Mouse (Mus musculus): ENCODE results near the gene Bst1. TPM values are rescaled to one million over a fixed set of nuclear protein-coding genes. Genes with fewer than 3 reads are reported as not detected.

The Bst1 gene
- total and polyA plus RNA-seq, 3 experiments = 1.1 TPM; not detected in 2

DNA sequence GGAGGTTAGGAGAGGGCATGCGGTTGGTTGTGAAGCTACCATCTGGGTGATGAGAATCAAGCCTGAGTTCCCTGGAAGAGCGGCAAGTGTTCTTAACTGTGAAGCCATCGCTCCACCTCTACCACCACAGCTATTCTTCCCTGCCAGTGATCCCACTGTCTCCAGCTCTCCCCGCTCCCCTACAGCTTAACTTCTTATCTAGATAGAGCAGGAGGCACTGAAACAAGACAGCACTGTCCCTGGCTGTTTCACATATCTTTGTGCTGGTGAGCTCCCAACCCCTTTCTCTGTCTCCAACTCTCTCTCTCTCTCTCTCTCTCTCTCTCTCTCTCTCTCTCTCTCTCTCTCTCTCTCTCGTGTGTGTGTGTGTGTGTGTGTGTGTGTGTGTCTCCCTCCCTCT, 26.3 kb upstream of the Bst1 start:
- Histone ChIP-seq H3K4me1 (ENCODE audit: insufficient read depth, low read depth, low read length) (peaks cover 3% of the 10 kb centered on the region), H3K4me3 (ENCODE audit: low read depth, low read length) (no peak overlapping the region), H3K9me3 (replicated peaks) (no peaks in the 10 kb centered on the region), H3K36me3 (replicated peaks) (no peaks in the 10 kb centered on the region), H3K27me3 (ENCODE audit: insufficient read depth, low read length) (peaks cover 15% of the 10 kb centered on the region)
- TF ChIP-seq TAL1 (conservative IDR thresholded peaks at IDR 0.05; ENCODE audit: low read depth, low read length) = no peak
- TF ChIP-seq GATA2 (IDR thresholded peaks at IDR 0.05; ENCODE audit: borderline replicate concordance, low read depth, low read length) = no peak
- TF ChIP-seq CTCF (IDR thresholded peaks at IDR 0.05; ENCODE audit: low read depth, low read length) = no peak
- DNase-seq (ENCODE audit: low spot score) (no peak), ATAC-seq (ENCODE audit: extremely low read depth, insufficient number of reproducible peaks, low FRiP score, poor library complexity, severe bottlenecking) (peak; percentile 60)

DNA sequence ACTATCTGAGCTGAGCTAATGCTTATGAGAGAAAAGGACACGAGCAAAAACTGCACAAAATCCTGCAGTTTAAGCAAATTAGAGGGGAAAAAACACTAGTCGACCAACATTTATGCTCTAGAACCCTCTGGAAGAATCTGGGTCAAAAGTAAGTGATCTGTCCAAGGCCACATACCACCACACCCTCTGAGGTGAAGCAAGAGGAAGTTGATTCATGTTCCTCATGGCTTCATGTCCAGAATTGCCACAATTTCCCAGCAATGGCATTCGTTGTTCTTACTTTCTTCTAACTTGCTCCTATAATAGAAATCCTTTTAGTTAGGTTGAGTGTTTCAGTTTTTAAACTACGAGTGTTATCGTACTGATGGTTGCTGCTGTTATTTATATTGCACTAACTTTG, 19.2 kb upstream of the Bst1 start:
- H3K4me1 ChIP-seq (ENCODE audit: insufficient read depth, low read depth, low read length) = peaks cover 8% of the 10 kb centered on the region
- no peaks in the 10 kb centered on the region for H3K36me3 ChIP-seq (replicated peaks)
- H3K27me3 ChIP-seq (ENCODE audit: insufficient read depth, low read length) = peaks cover 2% of the 10 kb centered on the region; the same call in 1 of the 2 replicates
- H3K9me3 ChIP-seq (replicated peaks) = no peaks in the 10 kb centered on the region
- ATAC-seq (ENCODE audit: extremely low read depth, insufficient number of reproducible peaks, low FRiP score, poor library complexity, severe bottlenecking) (no peak; the same call in 1 of the 2 replicates), DNase-seq (ENCODE audit: low spot score) (no peak)
- H3K4me3 ChIP-seq (ENCODE audit: low read depth, low read length) = no peak overlapping the region
- TF ChIP-seq TAL1 (conservative IDR thresholded peaks at IDR 0.05; ENCODE audit: low read depth, low read length) = no peak
- TF ChIP-seq CTCF (IDR thresholded peaks at IDR 0.05; ENCODE audit: low read depth, low read length) = no peak
- TF ChIP-seq GATA2 (IDR thresholded peaks at IDR 0.05; ENCODE audit: borderline replicate concordance, low read depth, low read length) = no peak

- Histone ChIP-seq H3K9me3 (replicated peaks) (no peaks in the 10 kb centered on the region), H3K36me3 (replicated peaks) (no peaks in the 10 kb centered on the region), H3K27me3 (ENCODE audit: insufficient read depth, low read length) (peaks cover 2% of the 10 kb centered on the region; the same call in 1 of the 2 replicates), H3K4me3 (ENCODE audit: low read depth, low read length) (no peak overlapping the region), H3K4me1 (ENCODE audit: insufficient read depth, low read depth, low read length) (peaks cover 8% of the 10 kb centered on the region)
- TF ChIP-seq TAL1 (conservative IDR thresholded peaks at IDR 0.05; ENCODE audit: low read depth, low read length) = no peak
- no peak for TF ChIP-seq GATA2 (IDR thresholded peaks at IDR 0.05; ENCODE audit: borderline replicate concordance, low read depth, low read length)
- no peak for TF ChIP-seq POLR2AphosphoS5 (IDR thresholded peaks at IDR 0.05; ENCODE audit: insufficient replicate concordance, low read depth, low read length)
- no peak for TF ChIP-seq GATA1 (IDR thresholded peaks at IDR 0.05; ENCODE audit: borderline replicate concordance, low read length)
- no peak for TF ChIP-seq CTCF (IDR thresholded peaks at IDR 0.05; ENCODE audit: low read depth, low read length)
- ATAC-seq (ENCODE audit: extremely low read depth, insufficient number of reproducible peaks, low FRiP score, poor library complexity, severe bottlenecking) (no peak), DNase-seq (ENCODE audit: low spot score) (no peak)
Measured at GRCm38 (mm10) chr5:43800700-43801099, 18.0 kb upstream of the Bst1 start.

DNA sequence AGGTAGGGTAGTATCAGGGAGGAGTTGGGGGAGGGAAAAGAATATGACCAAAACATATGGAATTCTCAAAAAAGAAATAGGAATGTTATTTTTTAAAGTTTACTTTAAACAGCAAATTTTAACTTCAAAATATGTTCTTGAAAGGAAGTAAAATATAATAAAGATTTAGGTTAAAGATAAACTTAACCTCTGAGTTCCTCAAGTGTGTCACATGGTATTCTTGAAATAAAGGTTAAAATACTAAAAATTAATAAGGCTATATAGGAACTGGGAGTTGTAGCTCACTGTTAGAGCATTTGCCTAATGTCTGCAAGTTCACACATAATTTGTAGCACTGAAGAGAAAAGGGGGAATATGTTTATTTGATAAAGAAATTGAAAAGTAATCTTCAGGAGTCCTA, 17.4 kb upstream of the Bst1 start:
- Histone ChIP-seq H3K4me3 (ENCODE audit: low read depth, low read length) (no peak overlapping the region), H3K36me3 (replicated peaks) (no peaks in the 10 kb centered on the region), H3K27me3 (ENCODE audit: insufficient read depth, low read length) (peaks cover 2% of the 10 kb centered on the region; the same call in 1 of the 2 replicates), H3K4me1 (ENCODE audit: insufficient read depth, low read depth, low read length) (peaks cover 8% of the 10 kb centered on the region), H3K9me3 (replicated peaks) (no peaks in the 10 kb centered on the region)
- no peak for DNase-seq (ENCODE audit: low spot score)
- ATAC-seq (ENCODE audit: extremely low read depth, insufficient number of reproducible peaks, low FRiP score, poor library complexity, severe bottlenecking) = 0 out of 2 replicates have a peak, but pooled peaks have one; percentile 36
- TF ChIP-seq TAL1 (conservative IDR thresholded peaks at IDR 0.05; ENCODE audit: low read depth, low read length) (no peak), GATA2 (IDR thresholded peaks at IDR 0.05; ENCODE audit: borderline replicate concordance, low read depth, low read length) (no peak), POLR2AphosphoS5 (IDR thresholded peaks at IDR 0.05; ENCODE audit: insufficient replicate concordance, low read depth, low read length) (no peak), GATA1 (IDR thresholded peaks at IDR 0.05; ENCODE audit: borderline replicate concordance, low read length) (no peak), CTCF (IDR thresholded peaks at IDR 0.05; ENCODE audit: low read depth, low read length) (no peak)

DNA sequence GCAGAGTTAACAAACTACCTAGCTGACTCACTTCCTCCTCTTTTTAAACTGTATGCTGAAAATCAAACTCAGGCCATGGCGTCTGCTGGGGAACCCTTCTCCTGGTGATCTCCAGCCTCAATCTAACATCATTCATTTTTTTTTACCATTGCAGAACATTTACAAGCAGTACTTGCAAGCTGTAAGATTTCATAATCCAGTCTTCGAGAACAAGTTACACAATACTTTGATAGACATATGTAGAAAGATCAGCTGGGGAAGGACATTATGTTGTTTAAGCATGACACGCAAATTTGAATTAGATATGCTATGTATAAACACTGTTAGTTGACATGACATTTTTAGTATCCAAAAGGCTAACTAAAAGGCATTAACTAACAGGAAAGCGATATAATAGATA, 16.9 kb upstream of the Bst1 start:
- H3K36me3 ChIP-seq (replicated peaks) = no peaks in the 10 kb centered on the region
- H3K9me3 ChIP-seq (replicated peaks) = no peaks in the 10 kb centered on the region
- no peak for DNase-seq (ENCODE audit: low spot score)
- TF ChIP-seq GATA1 (IDR thresholded peaks at IDR 0.05; ENCODE audit: borderline replicate concordance, low read length) (no peak), TAL1 (conservative IDR thresholded peaks at IDR 0.05; ENCODE audit: low read depth, low read length) (no peak), GATA2 (IDR thresholded peaks at IDR 0.05; ENCODE audit: borderline replicate concordance, low read depth, low read length) (no peak), POLR2AphosphoS5 (IDR thresholded peaks at IDR 0.05; ENCODE audit: insufficient replicate concordance, low read depth, low read length) (no peak), CTCF (IDR thresholded peaks at IDR 0.05; ENCODE audit: low read depth, low read length) (no peak)
- H3K4me1 ChIP-seq (ENCODE audit: insufficient read depth, low read depth, low read length) = peaks cover 8% of the 10 kb centered on the region
- H3K27me3 ChIP-seq (ENCODE audit: insufficient read depth, low read length) = peaks cover 2% of the 10 kb centered on the region; the same call in 1 of the 2 replicates
- ATAC-seq (ENCODE audit: extremely low read depth, insufficient number of reproducible peaks, low FRiP score, poor library complexity, severe bottlenecking) = peak; percentile 48; the same call in 1 of the 2 replicates
- H3K4me3 ChIP-seq (ENCODE audit: low read depth, low read length) = no peak overlapping the region

- Histone ChIP-seq H3K36me3 (replicated peaks) (no peaks in the 10 kb centered on the region), H3K9me3 (replicated peaks) (no peaks in the 10 kb centered on the region), H3K27me3 (ENCODE audit: insufficient read depth, low read length) (no peaks in the 10 kb centered on the region; the same call in 1 of the 2 replicates), H3K4me3 (ENCODE audit: low read depth, low read length) (no peak overlapping the region), H3K4me1 (ENCODE audit: insufficient read depth, low read depth, low read length) (peaks cover 3% of the 10 kb centered on the region)
- no peak for ATAC-seq (ENCODE audit: extremely low read depth, insufficient number of reproducible peaks, low FRiP score, poor library complexity, severe bottlenecking)
- TF ChIP-seq CTCF (IDR thresholded peaks at IDR 0.05; ENCODE audit: low read depth, low read length) (no peak), TAL1 (conservative IDR thresholded peaks at IDR 0.05; ENCODE audit: low read depth, low read length) (no peak), POLR2AphosphoS5 (IDR thresholded peaks at IDR 0.05; ENCODE audit: insufficient replicate concordance, low read depth, low read length) (no peak), GATA2 (IDR thresholded peaks at IDR 0.05; ENCODE audit: borderline replicate concordance, low read depth, low read length) (no peak), GATA1 (IDR thresholded peaks at IDR 0.05; ENCODE audit: borderline replicate concordance, low read length) (no peak)
- DNase-seq (ENCODE audit: low spot score) = no peak
Measured at GRCm38 (mm10) chr5:43805401-43805800, 13.3 kb upstream of the Bst1 start.

Measured in G1E (cell line).